Mouse (Mus musculus): ENCODE results near the gene Olfr474. TPM values are rescaled to one million over a fixed set of nuclear protein-coding genes. Genes with fewer than 3 reads are reported as not detected.
"Not testable (repeated sequence)": the region's sequence is repeated elsewhere in the genome, so short reads cannot be mapped to it uniquely, and the experiment has no call there.

The Olfr474 gene
- not detected in 2 replicates for polyA plus RNA-seq (2012; rRNA removed)

DNA sequence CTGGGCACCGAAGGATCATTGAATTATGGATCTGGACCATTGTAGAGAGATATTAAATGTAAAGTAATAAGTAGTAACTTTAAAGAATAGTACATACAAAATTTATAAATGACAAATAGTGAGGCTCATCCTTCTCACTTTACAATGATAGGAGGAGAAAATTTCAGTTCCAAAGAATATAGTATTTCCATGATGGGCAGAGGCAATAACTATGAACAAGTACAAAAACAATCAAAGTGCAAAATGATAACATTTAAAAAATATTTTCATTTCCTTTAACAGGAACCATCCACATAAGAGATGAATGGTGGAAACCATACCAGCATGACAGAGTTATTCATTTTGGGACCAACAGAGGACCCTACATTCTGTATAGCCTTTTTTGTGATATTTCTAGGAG is at the start of gene Olfr474:
Olfr474 (plus strand) TSS at position 301 of the 400 bp plus-strand sequence.
- no peak for DNase-seq (ENCODE audit: low spot score)

DNA sequence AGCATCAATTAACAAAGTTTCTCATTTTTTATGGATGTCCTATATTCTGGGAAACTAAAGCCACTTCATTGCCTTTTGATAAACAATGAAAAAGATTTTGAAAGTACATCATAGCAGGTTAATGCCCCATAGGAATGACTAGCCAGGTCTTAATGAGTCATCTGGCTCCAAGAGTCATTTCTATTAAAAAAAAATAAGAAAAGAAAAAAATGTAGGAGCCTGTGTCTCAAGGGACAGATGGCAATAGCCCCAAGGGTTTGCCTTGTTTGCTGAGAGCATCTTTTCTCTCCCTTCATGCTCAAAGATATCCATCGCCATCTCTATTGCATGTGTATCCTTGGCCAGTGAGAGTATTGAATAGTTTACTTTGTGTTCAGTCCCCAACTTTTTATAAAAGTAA is 24.3 kb upstream of the Olfr474 start, which contains the start of gene Olfr473:
Olfr473 (plus strand) TSS at position 301 of the 400 bp plus-strand sequence.
- no peak for DNase-seq (ENCODE audit: low spot score)

DNA sequence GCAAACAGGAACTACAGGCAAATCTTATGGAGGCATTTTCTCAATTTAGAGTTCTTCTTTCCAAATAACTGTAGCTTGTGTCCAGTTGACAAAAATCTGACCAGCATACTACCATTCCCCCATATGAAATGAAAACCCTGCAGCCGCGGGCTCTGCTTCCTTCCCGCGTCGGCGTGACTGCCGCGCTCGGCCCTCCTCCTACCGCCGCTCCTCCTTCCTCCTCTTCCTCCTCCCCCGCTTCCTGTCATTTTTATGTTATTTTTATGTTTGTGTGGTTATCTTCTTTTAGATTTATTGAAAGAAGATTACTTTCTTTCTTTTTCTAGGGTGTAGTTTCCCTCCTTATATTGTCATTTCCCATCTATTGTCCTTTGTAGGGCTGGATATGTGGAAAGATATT is 1.9 kb upstream of the Olfr474 start:
- not testable (repeated sequence) for DNase-seq (ENCODE audit: low spot score)

DNA sequence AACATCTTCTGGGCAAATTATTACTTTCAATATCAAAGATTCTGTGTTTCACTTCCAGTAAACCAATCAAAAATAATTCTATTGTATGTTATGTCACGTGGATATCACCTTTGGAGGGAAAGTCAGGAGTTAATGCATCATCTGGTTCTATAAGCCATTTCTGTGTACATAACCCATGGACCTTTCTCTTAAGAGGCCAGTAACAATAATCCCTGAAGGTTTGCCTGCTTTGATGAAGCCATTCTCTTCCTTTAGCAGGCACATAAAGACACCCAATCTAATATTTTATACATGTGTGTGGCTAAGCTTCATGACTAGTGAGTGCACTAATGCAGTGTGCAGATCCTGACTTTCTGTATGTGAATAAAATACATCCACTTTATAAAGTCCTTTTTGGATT is 10.1 kb downstream of the Olfr474 start, which contains the start of gene Olfr476:
Olfr476 (plus strand) TSS at position 301 of the 400 bp plus-strand sequence.
- no peak for DNase-seq (ENCODE audit: low spot score)

DNA sequence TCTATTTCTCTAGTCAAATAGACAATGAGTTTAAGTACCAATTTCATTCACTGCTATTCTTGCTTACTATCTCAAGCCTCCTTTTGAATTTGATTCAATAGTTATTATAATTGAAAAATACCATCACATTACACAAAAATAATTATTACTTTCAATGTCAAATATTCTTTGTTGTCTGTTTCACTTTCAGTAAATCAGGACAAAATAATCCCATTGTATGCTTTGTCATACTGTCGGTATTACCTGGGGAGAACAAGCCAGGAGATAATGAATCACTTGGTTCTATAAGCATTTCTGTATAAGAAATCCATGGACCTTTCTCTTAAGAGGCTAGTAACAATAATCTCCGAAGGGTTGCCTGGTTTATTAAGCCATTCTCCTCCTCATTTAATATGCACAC is 31.9 kb downstream of the Olfr474 start, which contains the start of gene Olfr477:
Olfr477 (plus strand) TSS at position 301 of the 400 bp plus-strand sequence.
- no peak for DNase-seq (ENCODE audit: low spot score)

Other genes starting within 250 kb of the Olfr474 start
- gene Cyb5r2, start 196.6 kb upstream of the Olfr474 start, polyA plus RNA-seq (2012; rRNA removed), result 0.13 TPM in 1 of 2 replicates, not detected in the other
- not detected in 2 replicates for gene Ovch2, start 153.4 kb upstream of the Olfr474 start, polyA plus RNA-seq (2012; rRNA removed)
- not detected in 2 replicates for gene Olfr467, start 142.4 kb upstream of the Olfr474 start, polyA plus RNA-seq (2012; rRNA removed)
- gene Olfr469, start 129.1 kb upstream of the Olfr474 start, polyA plus RNA-seq (2012; rRNA removed), result not detected in 2 replicates
- not detected in 2 replicates for gene Olfr470, start 107.2 kb upstream of the Olfr474 start, polyA plus RNA-seq (2012; rRNA removed)
- gene Olfr472, start 56.7 kb upstream of the Olfr474 start, polyA plus RNA-seq (2012; rRNA removed), result not detected in 2 replicates
- not detected in 2 replicates for gene Olfr473, start 24.2 kb upstream of the Olfr474 start, polyA plus RNA-seq (2012; rRNA removed)
- gene Olfr476, start 10.2 kb downstream of the Olfr474 start, polyA plus RNA-seq (2012; rRNA removed), result not detected in 2 replicates
- gene Olfr477, start 32.0 kb downstream of the Olfr474 start, polyA plus RNA-seq (2012; rRNA removed), result not detected in 2 replicates
- not detected in 2 replicates for gene Olfr478, start 79.3 kb downstream of the Olfr474 start, polyA plus RNA-seq (2012; rRNA removed)
- not detected in 2 replicates for gene Olfr479, start 96.0 kb downstream of the Olfr474 start, polyA plus RNA-seq (2012; rRNA removed)
- not detected in 2 replicates for gene Olfr480, start 112.7 kb downstream of the Olfr474 start, polyA plus RNA-seq (2012; rRNA removed)
- not detected in 2 replicates for gene Olfr481, start 125.2 kb downstream of the Olfr474 start, polyA plus RNA-seq (2012; rRNA removed)
- gene Olfr482, start 142.9 kb downstream of the Olfr474 start, polyA plus RNA-seq (2012; rRNA removed), result 0.06 and 0.07 TPM in 2 replicates
- not detected in 2 replicates for gene Olfr483, start 146.2 kb downstream of the Olfr474 start, polyA plus RNA-seq (2012; rRNA removed)
- not detected in 2 replicates for gene Olfr484, start 172.8 kb downstream of the Olfr474 start, polyA plus RNA-seq (2012; rRNA removed)
- gene Olfr485, start 205.2 kb downstream of the Olfr474 start, polyA plus RNA-seq (2012; rRNA removed), result not detected in 2 replicates
- not detected in 2 replicates for gene Olfr486, start 218.1 kb downstream of the Olfr474 start, polyA plus RNA-seq (2012; rRNA removed)

All from urinary bladder, adult 2 months (tissue).